Mouse (Mus musculus): ENCODE data around the gene Ogdh. TPM values are rescaled to one million over a fixed set of nuclear protein-coding genes. Genes with fewer than 3 reads are reported as not detected.

Gene Ogdh
- polyA plus RNA-seq, 1 experiment, result 28.2 TPM

- no peak for TF ChIP-seq GATA1 (IDR thresholded peaks at IDR 0.05; ENCODE audit: low read length)
Measured at GRCm38 (mm10) chr11:6388726-6389413, 97.4 kb downstream of the Ogdh start, which contains the start of gene Zmiz2. Zmiz2 (plus strand) TSS chr11:6389074.

DNA sequence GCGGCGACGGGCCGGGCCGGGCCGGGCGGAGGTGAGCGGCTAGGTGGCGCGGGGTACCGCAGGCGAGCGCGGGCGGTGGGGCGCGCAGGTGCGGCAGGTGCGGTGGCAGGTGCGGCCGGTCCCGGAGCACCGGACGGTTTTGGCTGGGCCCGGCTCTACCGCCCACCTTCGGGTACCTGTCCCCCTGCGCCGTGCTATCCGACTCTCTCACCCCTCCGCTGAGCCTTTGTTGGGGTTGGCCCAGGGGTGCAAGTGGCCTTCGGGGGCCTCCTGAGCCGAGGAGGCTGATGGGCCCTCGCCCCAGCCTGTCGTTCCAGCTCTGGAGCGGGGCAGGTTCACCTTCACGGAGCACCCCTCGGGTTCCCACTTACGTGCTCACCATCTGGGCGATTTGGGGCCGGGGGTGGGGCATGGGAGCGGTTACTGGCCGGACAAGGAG, 98.1 kb downstream of the Ogdh start:
- no peak for TF ChIP-seq GATA1 (IDR thresholded peaks at IDR 0.05; ENCODE audit: low read length)

DNA sequence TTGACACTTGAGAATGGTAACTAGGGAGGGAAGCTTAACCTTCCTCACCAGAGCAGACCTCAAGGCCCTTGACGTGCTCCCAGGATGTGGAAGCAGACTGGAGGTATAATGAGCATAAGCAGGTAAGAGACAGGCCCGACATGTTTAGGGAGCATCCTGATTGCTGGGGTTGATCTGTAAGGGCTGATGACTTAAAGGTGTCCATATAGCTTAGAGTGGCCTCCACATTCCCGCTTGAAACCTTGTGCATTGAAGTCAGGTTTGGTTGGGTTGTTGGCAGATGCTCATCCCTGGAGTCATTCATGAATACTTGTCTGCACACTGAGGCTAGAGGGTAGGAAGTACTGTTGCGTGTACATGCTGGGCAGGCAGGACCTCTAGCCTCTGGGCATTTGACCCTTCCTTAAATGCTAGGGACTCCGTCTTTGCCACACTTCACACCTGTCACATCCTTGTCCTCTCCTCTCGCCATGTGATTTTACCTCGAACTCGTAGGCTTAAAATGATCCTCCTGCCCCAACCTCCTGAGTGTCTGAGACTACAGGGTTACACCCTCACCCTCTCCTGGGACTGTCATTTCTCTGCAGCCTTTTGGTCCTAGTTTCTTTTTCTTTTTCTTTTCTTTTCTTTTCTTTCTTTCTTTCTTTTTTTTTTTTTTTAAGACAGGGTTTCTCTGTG, 99.1 kb downstream of the Ogdh start:
- no peak for TF ChIP-seq GATA1 (IDR thresholded peaks at IDR 0.05; ENCODE audit: low read length)

GRCm38 (mm10) chr11:6391516-6392276, 100.3 kb downstream of the Ogdh start:
- no peak for TF ChIP-seq GATA1 (IDR thresholded peaks at IDR 0.05; ENCODE audit: low read length)

GRCm38 (mm10) chr11:6392857-6393256, 101.4 kb downstream of the Ogdh start:
- no peak for TF ChIP-seq GATA1 (IDR thresholded peaks at IDR 0.05; ENCODE audit: low read length)

- no peak for TF ChIP-seq GATA1 (IDR thresholded peaks at IDR 0.05; ENCODE audit: low read length)
Measured at GRCm38 (mm10) chr11:6393866-6394265, 102.4 kb downstream of the Ogdh start.

GRCm38 (mm10) chr11:6395565-6395964, 104.1 kb downstream of the Ogdh start:
- no peak for TF ChIP-seq GATA1 (IDR thresholded peaks at IDR 0.05; ENCODE audit: low read length)

GRCm38 (mm10) chr11:6398141-6398540, 106.7 kb downstream of the Ogdh start:
- TF ChIP-seq GATA1 (IDR thresholded peaks at IDR 0.05; ENCODE audit: low read length), result no peak

DNA sequence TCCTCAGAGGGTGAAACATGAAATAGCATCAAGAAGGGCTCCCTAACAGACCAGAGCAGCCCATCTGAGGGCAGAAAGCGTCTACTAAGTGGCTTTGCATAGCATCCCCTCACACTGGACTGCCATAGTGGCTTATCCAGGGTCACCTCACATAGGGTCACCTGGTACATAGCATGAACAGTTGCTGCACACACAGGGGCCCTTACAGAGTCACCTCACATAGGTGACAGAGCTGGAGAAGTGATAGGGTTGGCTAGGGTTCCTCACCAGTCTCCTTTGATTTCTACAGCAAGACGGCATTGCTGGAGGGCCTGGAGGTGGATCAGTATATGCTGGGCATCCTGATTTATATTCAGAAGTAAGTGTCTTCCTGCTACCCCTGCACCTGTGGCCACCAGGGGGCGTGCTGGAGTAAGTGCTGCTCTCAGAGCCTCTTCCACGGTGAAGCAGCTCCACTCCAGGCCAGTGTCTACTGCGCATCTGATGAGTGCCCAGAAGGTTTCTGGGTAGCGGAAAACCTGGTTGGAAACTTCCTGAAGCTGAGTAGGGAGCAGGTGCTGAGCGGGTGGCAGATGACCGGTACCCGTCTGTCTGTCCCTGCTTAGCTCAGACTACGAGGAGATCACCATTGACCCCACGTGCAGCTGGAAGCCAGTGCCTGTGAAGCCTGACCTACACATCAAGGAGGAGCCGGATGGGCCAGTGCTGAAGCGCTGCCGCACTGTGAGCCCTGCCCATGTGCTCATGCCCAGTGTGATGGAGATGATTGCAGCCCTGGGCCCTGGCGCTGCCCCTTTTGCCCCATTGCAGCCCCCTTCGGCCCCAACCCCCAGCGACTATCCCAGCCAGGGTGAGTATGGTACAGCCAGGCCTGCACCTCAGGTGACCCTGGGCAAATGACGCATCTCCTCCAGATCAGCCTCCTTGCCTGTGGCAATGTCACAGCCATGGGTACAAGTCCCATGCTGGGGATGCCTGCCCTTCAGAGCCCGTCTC, 111.4 kb downstream of the Ogdh start:
- no peak for TF ChIP-seq GATA1 (IDR thresholded peaks at IDR 0.05; ENCODE audit: low read length)

DNA sequence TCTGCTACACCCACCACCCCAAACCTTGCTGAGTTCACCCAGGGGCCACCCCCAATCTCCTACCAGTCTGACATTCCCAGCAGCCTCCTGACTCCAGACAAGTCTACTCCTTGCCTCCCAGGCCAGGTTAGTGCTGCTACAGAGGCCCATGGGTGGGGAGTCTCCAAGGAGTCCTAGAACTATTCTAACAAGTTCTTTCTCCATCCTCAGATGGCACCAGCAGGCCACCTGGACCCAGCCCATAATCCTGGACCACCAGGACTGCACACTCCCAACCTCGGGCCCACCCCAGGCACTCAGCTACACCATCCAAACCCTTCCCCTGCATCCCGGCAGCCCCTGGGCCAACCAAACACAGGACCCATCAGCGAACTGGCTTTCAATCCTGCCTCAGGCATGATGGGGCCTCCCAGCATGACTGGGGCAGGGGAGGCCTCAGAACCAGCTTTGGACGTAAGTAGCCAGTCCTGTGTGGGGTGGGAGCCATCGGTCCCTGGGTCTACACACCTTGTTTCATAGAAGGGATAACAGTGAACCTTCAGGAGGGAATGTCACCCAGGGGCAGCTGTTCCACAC, 112.5 kb downstream of the Ogdh start:
- no peak for TF ChIP-seq GATA1 (IDR thresholded peaks at IDR 0.05; ENCODE audit: low read length)

DNA sequence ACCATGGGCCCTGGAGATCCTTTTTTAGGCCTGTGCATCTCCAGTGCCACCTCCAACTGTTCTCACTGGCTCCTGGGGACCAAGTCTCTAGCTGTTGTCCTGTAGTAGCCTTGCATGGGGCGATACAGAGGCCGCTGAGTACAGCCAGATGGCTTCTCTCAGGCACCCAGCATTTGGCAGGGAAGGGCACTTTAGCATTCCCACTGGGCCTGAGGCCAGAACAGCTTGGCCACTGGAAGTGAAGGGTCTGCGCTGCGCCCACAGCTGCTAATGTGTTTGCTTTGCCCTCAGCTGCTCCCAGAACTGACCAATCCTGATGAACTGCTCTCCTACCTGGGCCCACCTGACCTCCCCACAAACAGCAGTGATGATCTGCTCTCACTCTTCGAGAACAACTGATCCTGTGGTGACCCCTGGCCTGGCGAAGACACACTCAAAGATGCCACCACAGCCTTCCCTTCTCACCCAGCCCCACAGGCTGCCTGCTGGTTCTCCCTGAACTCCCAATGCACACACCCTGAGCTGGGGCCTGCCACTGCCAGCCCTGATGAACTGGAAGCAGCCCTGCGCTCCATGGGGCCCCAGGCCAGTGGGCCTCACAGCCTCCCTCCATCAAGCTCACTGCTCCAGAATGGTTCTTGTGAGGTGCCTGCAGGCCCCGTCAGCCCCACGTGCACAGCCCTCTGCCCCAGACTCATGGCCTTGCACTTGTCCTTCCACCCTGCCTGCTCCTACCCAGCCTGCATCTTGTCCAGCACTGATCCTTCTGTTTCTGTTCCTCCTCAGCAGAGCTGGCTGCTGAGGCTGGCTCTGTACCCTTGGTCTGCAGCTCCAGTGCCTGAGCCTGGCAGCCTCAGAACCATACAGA, 113.5 kb downstream of the Ogdh start:
- TF ChIP-seq GATA1 (IDR thresholded peaks at IDR 0.05; ENCODE audit: low read length), result no peak

GRCm38 (mm10) chr11:6405591-6406081, 114.2 kb downstream of the Ogdh start:
- TF ChIP-seq GATA1 (IDR thresholded peaks at IDR 0.05; ENCODE audit: low read length), result no peak

Other genes starting within 250 kb of the Ogdh start
- 0.03 and 0.08 TPM in 2 replicates for gene Camk2b, start 225.3 kb upstream of the Ogdh start, polyA plus RNA-seq (2012)
- not detected in 2 replicates for gene A730071L15Rik, start 91.6 kb upstream of the Ogdh start, polyA plus RNA-seq (2012)
- gene Nudcd3, start 91.2 kb upstream of the Ogdh start, polyA plus RNA-seq (2012), result 33.9 and 36.9 TPM in 2 replicates
- gene Npc1l1, start 61.5 kb upstream of the Ogdh start, polyA plus RNA-seq (2012), result not detected in 2 replicates
- gene Ddx56, start 23.9 kb upstream of the Ogdh start, polyA plus RNA-seq (2012), result 28.1 and 39.3 TPM in 2 replicates
- gene Tmed4, start 16.8 kb upstream of the Ogdh start, polyA plus RNA-seq (2012), result 45.7 and 52.3 TPM in 2 replicates
- gene Zmiz2, start 97.4 kb downstream of the Ogdh start, polyA plus RNA-seq (2012), result 217 and 244 TPM in 2 replicates
- 82.5 and 137 TPM in 2 replicates for gene Ppia, start 123.8 kb downstream of the Ogdh start, polyA plus RNA-seq (2012)
- gene H2afv, start 152.8 kb downstream of the Ogdh start, polyA plus RNA-seq (2012), result 37.2 and 73.5 TPM in 2 replicates
- 10.7 and 13.5 TPM in 2 replicates for gene Purb, start 184.3 kb downstream of the Ogdh start, polyA plus RNA-seq (2012)
- gene Myo1g, start 229.3 kb downstream of the Ogdh start, polyA plus RNA-seq (2012), result 27.9 and 34.5 TPM in 2 replicates